Mouse (Mus musculus): Measurements from ENCODE around the gene Keap1.
"Not testable (repeated sequence)": the region's sequence is repeated elsewhere in the genome, so short reads cannot be mapped to it uniquely, and the experiment has no call there.

Keap1 gene

GRCm38 (mm10) chr9:21264272-21264999, 25.3 kb upstream of the Keap1 start:
- no peak for DNase-seq (ENCODE audit: low spot score in 2 of 2)

GRCm38 (mm10) chr9:21261831-21262230, 22.7 kb upstream of the Keap1 start:
- DNase-seq (ENCODE audit: low spot score in 2 of 2) = no peak

- DNase-seq (ENCODE audit: low spot score in 2 of 2) = peak; percentile 44 to 52
Observed at GRCm38 (mm10) chr9:21260491-21261040, 21.4 kb upstream of the Keap1 start.

- DNase-seq (ENCODE audit: low spot score in 2 of 2) = not testable (repeated sequence)
Observed at GRCm38 (mm10) chr9:21256349-21256748, 17.2 kb upstream of the Keap1 start.

GRCm38 (mm10) chr9:21254690-21255089, 15.5 kb upstream of the Keap1 start:
- DNase-seq (ENCODE audit: low spot score in 2 of 2) = no peak

- DNase-seq (ENCODE audit: low spot score in 2 of 2) = no peak
Observed at GRCm38 (mm10) chr9:21251116-21251735, 12.1 kb upstream of the Keap1 start.

GRCm38 (mm10) chr9:21250509-21250908, 11.3 kb upstream of the Keap1 start:
- DNase-seq (ENCODE audit: low spot score in 2 of 2) = no peak

- peak; percentile 56 to 74 for DNase-seq (ENCODE audit: low spot score in 2 of 2)
Observed at GRCm38 (mm10) chr9:21249629-21250508, 10.7 kb upstream of the Keap1 start.

GRCm38 (mm10) chr9:21248326-21248725, 9.2 kb upstream of the Keap1 start, which contains the start of gene S1pr5:
TSS of gene S1pr5 (minus strand) at chr9:21248443.
- peak; percentile 31 to 49 for DNase-seq (ENCODE audit: low spot score in 2 of 2)

- peak; percentile 40 to 67 for DNase-seq (ENCODE audit: low spot score in 2 of 2)
Observed at GRCm38 (mm10) chr9:21246342-21246741, 7.2 kb upstream of the Keap1 start.

- DNase-seq (ENCODE audit: low spot score in 2 of 2) = no peak
Observed at GRCm38 (mm10) chr9:21245113-21245487, 5.9 kb upstream of the Keap1 start.

GRCm38 (mm10) chr9:21244428-21245112, 5.4 kb upstream of the Keap1 start:
- DNase-seq (ENCODE audit: low spot score in 2 of 2) = peak; percentile 26 to 39

GRCm38 (mm10) chr9:21243826-21244427, 4.8 kb upstream of the Keap1 start:
- no peak for DNase-seq (ENCODE audit: low spot score in 2 of 2)

- peak; percentile 75 to 86 for DNase-seq (ENCODE audit: low spot score in 2 of 2)
Observed at GRCm38 (mm10) chr9:21241343-21241742, 2.2 kb upstream of the Keap1 start.

GRCm38 (mm10) chr9:21239465-21239848, 296 bp upstream of the Keap1 start:
- DNase-seq (ENCODE audit: low spot score in 2 of 2) = no peak

- no peak for DNase-seq (ENCODE audit: low spot score in 2 of 2)
Observed at GRCm38 (mm10) chr9:21238004-21238732, 993 bp downstream of the Keap1 start.

GRCm38 (mm10) chr9:21237368-21238003, 1.7 kb downstream of the Keap1 start:
- DNase-seq (ENCODE audit: low spot score in 2 of 2) = peak; percentile 68 to 72

- DNase-seq (ENCODE audit: low spot score in 2 of 2) = peak in 1 of 2 experiments; percentile 7
Observed at GRCm38 (mm10) chr9:21236991-21237367, 2.2 kb downstream of the Keap1 start.

GRCm38 (mm10) chr9:21235341-21235740, 3.8 kb downstream of the Keap1 start:
- peak in 1 of 2 experiments; percentile 15 for DNase-seq (ENCODE audit: low spot score in 2 of 2)

- no peak for DNase-seq (ENCODE audit: low spot score in 2 of 2)
Observed at GRCm38 (mm10) chr9:21233805-21234204, 5.4 kb downstream of the Keap1 start.
